Mouse (Mus musculus): ENCODE results near the gene Man1b1.

The Man1b1 gene

DNA sequence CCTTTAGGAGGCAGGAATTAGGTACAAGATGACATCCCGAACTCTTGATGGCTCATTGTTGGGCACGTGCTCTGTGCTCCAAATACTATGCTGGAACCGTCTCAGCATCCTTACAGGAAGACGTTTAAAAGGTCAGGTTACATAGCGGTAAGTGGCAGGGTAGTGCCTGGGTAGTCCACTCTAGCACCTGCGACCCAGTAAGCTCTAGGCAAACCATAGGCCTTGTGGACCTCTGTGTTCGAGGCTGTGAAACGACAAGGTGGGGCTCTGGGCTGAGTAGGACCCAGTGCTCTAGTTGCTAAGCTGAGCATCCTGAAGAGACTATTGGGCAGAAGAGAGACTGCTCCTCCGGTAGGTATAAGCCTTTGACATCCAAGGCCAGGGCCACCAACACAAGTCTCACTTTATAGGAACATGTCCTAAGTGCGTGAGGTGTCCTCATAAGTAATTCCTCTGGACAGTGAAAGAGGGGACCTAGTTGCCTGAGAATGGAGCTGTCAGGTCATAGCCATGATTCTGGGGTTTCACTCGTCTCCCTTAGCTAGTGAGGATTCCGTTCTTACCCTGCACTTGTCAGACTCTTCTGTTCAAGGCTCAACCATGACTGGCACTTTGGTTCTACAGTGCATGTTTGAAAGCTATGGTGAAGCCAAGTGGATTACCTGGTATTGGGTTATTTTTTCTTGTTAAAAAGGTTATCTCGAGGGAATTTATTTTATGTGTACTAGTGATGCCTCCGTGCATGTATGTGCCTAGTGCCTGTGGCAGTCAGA is 26.4 kb upstream of the Man1b1 start:
- DNase-seq (ENCODE audit: low read depth, low spot score): no peak

DNA sequence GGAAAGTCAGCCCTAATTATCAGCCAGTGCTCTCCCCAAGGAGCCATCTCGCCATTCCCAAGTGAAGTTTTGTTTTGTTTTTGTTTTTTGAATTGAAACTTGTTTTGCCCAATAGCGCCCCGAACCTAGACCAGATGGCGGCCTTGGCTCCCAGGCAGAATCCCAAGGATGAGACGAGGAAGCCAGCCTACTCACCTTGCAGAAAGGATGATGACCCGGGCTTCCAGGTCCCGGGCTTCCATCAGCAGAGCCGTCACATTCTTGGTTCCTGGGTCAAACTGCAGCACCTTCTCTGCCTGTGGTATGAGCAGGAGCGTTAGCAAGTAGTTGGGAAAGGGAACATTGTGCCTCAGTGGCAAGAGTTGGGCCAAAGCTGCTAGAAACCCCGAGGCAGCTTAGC is 22.0 kb upstream of the Man1b1 start:
- DNase-seq (ENCODE audit: low read depth, low spot score): no peak

- DNase-seq (ENCODE audit: low read depth, low spot score): no peak
Measured at GRCm38 (mm10) chr2:25310969-25311368, 21.2 kb upstream of the Man1b1 start.

DNA sequence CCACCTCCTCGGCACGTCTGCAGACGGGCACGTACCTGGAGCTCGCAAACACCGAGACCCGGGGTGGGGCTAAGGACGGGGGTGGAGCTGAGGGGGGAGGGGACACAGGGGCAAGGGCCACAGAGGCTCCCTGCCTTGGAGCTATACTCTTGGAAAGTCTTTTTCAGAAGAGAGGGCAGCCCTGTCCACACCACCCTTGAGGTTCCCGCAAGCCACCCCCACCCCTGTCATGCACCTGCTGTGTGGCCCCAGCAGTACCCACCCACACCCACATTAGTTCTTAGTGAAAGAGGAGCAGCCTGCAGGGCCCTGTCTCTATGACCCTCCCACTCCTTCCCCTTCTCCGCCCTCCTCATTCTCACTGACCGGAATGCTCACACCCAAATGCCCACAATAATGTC is 20.6 kb upstream of the Man1b1 start:
- no peak for DNase-seq (ENCODE audit: low read depth, low spot score)

DNA sequence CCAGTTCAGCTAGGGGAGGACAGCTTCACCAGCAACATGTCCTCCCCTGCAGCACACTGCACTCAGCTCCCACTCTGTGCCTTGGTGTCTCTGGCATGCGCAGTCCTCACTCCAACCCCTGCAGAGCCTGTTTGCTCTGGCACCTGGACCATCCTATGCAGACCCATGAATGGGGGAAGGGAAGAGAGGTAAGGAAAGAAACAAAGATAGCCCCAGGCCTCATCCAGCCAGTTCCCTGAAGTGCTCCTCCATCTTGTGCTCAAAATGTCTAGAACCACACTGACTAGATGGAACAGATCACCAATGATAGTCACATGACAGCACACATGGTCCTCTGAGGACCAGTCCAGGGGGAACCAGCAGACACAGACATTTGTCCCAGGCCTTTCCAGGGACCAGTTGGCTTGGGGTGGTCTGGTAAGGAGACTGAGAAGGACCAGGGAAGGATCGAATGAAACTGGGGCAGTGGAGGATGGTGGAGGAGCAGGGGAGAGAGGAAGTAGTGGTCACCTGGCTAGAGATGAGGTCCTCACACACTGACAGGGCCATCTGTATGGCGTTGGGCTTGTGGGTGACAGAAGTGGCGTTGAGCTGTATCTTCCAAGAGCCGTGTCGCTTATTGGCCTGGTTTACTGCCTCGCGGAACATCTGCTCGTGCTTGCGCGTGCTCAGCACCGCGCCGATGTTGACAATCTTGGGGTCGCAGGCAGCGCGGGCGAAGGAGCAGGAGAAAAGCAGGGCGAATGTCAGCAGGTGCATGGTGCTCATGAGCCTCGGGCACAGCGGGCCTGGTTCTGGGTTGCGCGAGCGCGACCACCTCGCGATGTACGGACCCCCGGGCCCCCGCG is 13.8 kb upstream of the Man1b1 start:
- DNase-seq (ENCODE audit: low read depth, low spot score): peak; percentile 24

GRCm38 (mm10) chr2:25318971-25319773 is 13.0 kb upstream of the Man1b1 start, which contains the start of gene Grin1:
Gene Grin1 (minus strand): TSS chr2:25319187.
- DNase-seq (ENCODE audit: low read depth, low spot score): peak; percentile 54

- no peak for DNase-seq (ENCODE audit: low read depth, low spot score)
Measured at GRCm38 (mm10) chr2:25320084-25320483, 12.1 kb upstream of the Man1b1 start.

GRCm38 (mm10) chr2:25326036-25326435 is 6.1 kb upstream of the Man1b1 start:
- no peak for DNase-seq (ENCODE audit: low read depth, low spot score)

DNA sequence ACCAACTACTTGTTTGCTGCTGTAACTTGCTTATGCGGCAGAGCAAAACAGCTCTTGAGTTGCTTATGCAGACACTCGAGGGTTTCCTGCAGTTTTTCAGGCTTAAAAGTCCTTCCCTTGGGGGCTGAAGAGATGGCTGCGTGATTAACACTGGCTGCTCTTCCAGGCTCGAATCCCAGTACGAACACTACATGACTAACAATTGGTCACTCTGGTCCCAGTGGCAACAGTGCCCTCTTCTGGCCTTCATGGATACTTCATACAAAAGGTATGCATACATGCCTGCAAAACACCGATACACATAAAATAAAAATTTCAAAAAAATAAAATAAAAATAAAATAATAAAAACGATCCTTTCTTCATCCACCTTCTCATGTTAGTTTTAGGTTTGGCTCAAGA is 3.7 kb upstream of the Man1b1 start:
- DNase-seq (ENCODE audit: low read depth, low spot score): peak; percentile 39

GRCm38 (mm10) chr2:25331470-25331869 is 668 bp upstream of the Man1b1 start:
- DNase-seq (ENCODE audit: low read depth, low spot score): no peak

- no peak for DNase-seq (ENCODE audit: low read depth, low spot score)
Measured at GRCm38 (mm10) chr2:25333569-25333968, 1.4 kb downstream of the Man1b1 start.

DNA sequence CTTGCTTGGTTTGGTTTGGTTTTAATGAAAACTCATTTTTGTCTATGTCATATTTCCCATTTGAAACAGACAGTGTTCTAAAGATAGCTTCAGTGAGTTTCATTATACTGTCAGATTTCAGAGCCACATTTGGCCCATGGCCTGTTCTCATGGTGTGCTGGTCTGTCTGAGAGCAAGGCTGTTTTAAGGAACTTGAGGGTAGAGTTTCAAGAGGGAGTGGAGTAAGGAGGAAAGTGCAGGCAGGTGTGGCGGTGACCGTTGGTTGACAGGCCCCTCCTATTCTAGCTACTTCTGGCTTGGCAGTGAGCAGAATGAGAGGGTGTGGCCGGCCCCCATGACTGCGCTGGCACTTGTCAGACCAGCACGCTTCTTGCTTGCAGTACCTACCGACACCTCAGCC is 6.2 kb downstream of the Man1b1 start:
- DNase-seq (ENCODE audit: low read depth, low spot score): no peak

DNA sequence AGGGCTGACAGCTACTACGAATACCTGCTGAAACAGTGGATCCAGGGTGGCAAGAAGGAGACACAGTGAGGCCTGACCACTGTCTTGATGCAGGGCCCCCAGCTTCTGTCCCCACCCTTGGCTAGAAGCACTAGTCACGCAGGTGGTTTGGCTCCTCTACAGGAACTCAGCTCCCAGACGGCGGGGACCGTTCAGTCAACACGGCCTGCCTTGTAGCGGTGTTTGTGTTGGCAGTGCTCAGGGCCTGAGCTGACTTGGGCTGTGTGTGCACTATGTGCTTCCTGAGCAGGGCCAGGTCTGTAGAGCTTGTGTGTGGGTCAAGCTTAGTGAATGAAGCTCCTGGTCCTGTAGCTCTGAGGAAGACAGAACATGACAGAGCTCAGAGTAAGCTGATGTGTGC is 16.0 kb downstream of the Man1b1 start:
- no peak for DNase-seq (ENCODE audit: low read depth, low spot score)

DNA sequence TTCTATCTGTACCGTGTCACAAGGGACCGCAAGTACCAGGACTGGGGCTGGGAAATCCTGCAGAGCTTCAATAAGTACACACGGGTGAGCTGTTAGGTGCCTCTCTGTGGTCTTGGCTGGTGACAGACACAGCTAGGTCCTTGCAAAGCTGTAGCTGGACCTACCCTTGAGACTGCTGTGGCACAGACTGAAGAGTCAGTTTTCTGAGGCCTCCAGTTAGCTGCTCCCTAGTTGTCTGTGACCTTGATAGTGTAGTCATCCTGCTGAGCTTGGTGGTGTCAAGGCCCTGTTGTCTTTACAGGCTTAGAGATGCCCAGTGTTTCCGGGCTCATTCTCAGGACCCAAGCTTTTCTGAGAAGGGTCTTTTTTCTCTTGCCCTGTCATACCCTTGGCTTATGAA is 17.4 kb downstream of the Man1b1 start:
- no peak for DNase-seq (ENCODE audit: low read depth, low spot score)

- no peak for DNase-seq (ENCODE audit: low read depth, low spot score)
Measured at GRCm38 (mm10) chr2:25350701-25351100, 18.6 kb downstream of the Man1b1 start.

GRCm38 (mm10) chr2:25354211-25354610 is 22.1 kb downstream of the Man1b1 start:
- no peak for DNase-seq (ENCODE audit: low read depth, low spot score)

DNA sequence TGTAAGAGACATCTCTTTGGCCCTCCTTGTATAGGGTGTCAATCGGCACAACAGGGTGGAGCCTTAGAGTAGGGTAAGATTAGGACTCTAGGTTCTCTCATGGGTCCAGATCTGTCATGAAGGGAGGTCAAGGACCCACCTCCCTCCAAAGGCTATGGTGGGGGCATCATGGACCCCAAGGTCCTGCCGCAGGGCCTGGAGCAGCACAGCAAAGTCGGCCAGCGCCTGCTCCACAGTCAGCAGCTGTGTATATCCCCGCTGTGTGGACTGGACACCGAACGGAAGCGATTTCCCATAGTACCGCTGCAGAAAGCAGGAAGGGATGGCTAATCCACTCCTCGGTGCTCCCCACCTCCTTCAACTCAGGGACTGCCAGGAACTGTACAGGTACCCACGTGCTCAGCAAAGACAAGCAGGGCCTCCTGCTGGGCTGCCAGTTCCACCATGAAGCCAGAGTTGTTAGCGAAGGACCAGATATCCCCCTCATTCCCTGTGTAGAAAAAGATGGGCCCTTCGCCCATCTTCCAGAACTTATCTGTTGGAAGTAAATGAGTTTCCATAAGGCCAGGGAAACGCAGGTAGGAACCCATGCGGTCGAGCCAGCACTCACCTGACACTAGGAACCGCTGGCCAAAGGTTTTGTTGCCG is 23.4 kb downstream of the Man1b1 start:
- DNase-seq (ENCODE audit: low read depth, low spot score): no peak

DNA sequence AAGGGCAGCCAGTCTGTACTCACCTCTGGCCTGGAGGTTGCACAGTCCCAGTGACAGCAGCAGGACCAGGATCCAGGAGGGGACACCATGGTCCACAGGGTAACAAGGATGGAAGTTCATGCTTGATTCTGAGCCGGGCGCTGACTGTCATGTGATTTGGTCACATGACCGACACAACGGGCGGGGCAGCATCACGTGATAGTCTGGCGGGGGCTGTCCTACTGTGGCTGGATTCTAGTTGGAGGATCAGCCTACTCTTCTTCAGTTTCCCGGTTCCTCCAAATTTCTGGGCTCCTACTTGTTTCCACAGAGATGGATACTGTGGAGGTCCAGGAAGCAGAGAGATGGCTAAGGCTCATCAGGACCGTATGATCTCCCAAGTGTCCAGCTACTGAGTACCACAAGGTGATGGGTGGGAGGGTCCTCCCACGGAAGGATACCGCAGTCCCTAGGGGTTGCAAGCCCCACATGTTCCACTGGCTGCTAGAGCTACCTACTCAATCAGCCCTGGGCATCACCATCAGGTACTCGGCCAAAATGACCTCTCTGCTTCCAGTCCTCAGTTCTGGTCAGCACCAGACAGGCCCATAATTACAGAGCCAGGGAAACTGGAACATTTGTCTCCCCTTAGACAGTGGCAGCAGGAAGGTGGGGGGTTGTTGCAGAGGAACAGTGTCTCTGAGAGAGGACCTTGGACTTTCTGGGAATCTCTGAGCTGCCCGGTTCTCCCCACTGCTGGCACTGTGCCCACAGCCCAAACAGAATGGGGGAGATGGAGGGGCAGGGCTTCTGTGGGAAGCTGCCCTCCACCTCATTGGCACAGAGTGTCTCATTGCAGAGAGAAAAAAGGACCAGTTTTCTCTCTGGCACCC is 24.3 kb downstream of the Man1b1 start, which contains the start of gene Dpp7:
Gene Dpp7, minus strand, starts transcription at position 152 of the 872 bp plus-strand sequence.
- peak; percentile 67 for DNase-seq (ENCODE audit: low read depth, low spot score)

DNA sequence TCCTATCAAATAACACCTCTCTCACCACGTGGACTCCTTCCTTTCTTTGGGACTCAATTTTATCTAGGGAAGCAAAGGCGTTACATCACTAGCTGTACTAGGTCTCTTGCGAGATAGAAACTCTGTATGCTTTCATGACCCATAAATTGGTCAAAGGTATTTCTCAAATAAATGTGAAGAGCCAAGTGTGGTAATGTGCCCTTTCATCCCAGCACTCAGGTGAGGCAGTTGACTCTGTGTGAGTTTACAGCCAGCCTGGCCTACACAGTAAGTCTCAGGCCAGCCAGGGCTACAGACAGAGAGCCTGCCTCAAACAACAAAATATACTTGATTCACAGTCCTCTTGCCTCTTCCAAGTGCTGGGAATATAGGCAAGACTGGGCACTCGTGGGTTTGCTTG is 27.7 kb downstream of the Man1b1 start:
- DNase-seq (ENCODE audit: low read depth, low spot score): no peak

- no peak for DNase-seq (ENCODE audit: low read depth, low spot score)
Measured at GRCm38 (mm10) chr2:25363478-25364178, 31.5 kb downstream of the Man1b1 start.

Measured in retina, postnatal 7 days (tissue).